Mouse (Mus musculus): ENCODE results near the gene Ifit1. TPM values are rescaled to one million over a fixed set of nuclear protein-coding genes. Genes with fewer than 3 reads are reported as not detected.
A peak's percentile ranks its signal among the peaks of the same experiment; 100 is the strongest.

The Ifit1 gene
- total RNA-seq, 4 experiments from 2014 or later = 0.62 to 3.7 (median 2.1) TPM

DNA sequence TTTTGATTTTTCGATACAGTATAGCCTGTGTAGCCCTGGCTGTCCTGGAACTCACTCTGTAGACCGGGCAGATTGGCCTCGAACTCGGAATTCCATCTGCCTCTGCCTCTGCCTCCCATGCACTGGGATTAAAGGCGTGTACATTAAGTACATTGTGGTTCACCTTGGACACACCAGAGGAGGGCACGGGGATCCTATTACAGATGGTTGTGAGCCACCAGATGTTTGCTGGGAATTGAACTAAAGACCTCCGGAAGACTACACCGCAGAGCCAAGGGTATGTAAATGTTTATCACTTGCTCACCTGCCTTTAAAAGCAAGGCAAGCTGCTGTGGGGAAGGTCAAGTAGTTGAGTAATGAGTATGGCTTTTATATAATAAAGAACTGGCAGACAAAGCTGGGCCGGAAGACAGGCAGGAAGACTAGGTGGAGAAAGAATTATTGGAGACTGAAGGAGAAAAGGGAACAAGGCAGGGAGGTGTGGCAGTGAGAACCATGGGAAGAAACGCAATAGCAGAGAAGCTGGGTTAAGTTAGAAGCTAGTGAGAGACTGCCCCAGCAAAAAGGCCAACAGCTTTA lies 14.6 kb downstream of the Ifit1 start:
- no peak for DNase-seq (ENCODE audit: low spot score in 2 of 2)

DNA sequence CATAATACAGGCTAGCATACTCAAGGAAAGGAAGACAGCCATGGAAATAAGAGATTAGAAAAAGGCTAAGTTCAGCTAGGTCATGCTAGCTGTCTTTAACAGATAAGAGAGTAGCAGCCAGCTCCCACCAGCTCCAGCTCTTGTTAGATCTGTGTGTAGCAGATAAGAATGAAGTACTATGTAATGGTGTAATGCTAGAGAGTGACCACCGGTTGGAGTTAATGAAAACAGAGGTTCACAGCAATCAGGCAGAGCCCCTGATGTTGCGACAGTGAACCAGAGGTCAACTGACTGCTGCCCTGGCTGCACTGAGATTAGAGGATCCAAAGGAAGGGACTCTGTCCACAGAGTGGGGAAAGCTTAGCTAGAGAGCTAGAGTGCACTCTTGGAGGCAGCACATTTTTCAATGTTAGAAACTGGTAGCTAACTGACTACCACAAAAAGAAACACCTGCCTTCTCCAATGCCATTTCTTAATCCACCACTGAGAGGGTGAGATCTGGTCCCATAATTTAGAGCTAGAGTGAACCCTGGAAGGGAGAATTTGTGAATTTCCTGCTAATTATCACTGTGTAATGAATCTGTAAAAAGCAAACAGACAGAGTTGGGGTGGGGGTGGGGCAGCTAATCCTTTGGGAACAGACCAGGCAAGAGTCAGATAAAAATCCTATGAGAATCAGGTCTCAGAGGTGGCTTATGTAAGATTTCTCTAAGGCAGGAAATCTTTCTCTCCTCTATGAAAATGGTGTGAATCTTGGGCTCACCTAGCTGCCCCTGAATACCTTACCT lies 16.0 kb downstream of the Ifit1 start:
- no peak for DNase-seq (ENCODE audit: low spot score in 2 of 2)

DNA sequence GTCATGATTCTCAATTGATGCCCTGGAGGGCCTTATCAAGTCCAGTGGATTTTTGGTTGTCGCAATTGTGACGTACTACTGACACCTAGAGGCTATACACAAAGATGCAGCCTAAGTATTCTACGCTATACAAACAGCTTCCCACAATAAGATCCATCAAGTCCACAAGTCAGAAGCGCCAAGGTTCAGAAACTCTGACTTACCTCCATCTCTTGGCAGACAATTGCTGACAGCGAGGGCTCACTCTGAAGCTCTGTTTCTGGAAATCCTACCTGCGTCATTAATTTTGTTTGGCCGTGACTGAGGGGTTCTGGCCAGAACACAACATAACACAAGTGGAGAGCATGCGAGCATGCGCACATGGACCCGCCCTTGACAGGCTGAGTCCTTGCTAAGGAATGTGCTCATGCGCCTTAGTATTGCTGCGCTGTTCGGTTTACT lies 21.4 kb downstream of the Ifit1 start:
- peak; percentile 15 to 61 for DNase-seq (ENCODE audit: low spot score in 2 of 2)

DNA sequence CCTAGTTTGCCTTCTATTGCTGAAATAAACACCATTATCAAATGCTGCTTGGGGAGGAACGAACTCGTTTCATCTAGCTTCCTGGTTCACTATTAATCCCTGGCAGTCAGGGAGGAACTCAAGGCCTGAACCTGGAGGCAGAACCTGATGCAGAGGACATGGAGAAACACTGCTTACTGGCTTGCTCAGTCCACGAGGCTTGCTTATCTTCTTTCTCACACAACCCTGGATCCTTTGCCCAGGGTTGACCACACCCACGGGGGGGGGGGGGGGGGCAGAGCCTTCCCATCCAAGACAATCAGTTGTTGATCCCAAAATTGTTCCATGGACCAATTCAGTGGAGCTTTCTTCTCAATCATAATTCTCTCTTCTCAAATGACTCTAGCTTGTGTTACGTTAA lies 22.1 kb downstream of the Ifit1 start:
- no peak for DNase-seq (ENCODE audit: low spot score in 2 of 2)

DNA sequence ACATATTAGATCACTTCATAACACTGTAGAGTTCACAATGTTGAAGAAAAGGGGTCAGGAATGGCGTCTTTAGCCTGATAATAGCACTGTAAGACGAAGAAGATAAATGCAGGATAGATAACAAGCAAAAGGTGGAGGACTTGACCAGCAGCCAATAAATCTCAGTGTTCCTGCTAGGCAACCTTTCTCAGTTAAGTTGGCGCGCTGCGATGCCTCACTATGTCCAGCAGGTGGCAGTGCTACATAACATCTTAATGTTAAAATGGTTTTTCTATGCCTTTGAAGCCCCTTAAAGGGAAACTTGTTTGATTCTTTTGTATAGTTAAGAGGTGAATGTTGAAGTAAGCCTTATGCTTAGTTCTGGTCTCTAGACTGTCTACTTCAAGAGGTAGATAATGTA lies 25.5 kb downstream of the Ifit1 start:
- DNase-seq (ENCODE audit: low spot score in 2 of 2) = peak; percentile 26 to 77

DNA sequence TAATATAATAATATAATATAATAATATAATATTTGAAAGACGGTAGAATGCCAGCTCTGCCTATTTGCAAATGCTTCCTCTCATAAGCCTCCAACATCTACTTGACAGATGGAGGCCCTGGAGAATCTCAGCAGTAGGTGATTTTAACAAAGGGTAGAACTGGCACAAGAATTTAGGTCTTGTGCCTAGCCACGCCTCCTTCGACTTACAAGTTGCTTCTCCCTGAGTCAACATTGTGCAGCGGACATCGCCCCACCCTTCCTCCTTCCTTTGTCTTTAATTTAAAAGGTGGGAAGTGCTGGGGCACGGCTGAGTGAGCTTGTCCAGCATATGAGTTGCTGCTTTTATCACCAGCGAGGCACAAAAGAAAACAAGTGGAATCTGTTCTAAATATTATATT lies 32.8 kb downstream of the Ifit1 start:
- DNase-seq (ENCODE audit: low spot score in 2 of 2) = no peak

DNA sequence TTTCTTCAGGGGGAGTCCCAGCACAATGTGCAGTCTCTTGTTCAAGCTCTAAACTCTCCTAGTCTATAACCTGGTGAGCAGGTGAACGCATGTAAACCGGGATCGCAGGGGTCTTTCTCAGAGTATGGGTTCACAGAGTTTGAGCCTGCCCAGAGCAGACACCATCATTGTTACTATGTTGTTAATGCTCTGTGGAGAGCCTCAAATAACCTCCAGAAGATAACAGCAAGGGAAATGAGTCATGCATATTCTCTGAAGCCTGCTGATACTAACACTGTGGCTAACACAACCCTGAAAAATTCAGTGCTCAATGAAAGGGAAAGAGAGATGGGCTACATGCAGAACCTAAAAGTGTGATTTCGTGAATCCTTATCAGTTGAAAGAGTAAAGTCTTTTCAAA lies 37.8 kb downstream of the Ifit1 start:
- no peak for DNase-seq (ENCODE audit: low spot score in 2 of 2)

DNA sequence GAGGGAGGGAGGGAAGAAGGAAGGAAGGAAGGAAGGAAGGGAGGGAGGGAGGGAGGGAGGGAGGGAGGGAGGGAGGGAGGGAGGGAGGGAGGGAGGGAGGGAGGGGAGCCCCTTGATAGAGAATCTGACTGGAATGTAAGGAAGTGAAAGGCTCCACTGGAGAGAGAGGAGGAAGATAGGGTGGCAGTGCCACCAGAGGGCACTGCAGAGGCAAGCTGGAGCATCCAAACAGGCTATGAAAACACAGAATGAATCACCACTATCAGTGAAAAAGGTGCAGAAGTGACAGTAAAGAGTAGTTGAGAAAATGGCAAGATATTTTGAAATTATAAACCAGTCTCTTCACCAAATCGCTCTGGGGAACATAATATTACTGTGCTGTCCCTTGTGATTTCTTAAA lies 44.2 kb downstream of the Ifit1 start:
- peak in 1 of 2 experiments; percentile 49 for DNase-seq (ENCODE audit: low spot score in 2 of 2)

DNA sequence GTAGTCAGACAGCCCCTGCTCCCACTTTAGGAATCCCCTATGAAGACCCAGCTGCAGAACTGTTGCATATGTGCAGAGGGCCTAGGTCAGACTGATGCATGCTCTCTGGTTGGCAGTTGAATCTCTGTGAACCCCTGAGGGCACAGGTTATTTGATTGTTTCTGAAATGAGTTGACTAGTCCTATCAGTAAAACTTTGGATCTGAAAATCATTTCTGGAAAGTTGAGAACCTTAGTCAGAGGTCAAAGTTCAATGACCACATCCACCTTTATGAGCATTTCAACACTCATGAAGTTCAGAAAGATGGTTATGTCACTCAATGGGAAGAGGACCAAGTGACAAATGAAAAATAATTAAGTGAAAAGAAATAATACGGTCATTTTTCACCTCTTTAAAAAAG lies 44.9 kb downstream of the Ifit1 start:
- no peak for DNase-seq (ENCODE audit: low spot score in 2 of 2)

DNA sequence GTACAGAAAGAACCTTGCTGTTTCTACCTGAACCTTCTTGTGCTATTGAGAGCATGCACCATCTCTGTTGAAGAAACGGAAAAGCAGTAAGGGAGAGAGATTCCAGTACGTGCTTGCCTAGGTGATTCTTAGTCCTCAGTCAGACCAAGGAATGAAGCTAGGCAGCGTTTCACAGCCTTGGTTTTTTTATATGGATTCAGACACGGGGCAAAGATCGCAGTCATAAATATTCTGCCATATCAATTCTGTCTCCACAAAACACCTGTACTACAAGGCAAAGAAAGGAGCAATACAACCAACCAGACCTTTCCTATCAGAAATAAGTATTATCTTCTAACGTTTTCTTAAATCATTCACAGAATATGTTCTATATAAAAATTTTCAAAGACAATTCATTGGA lies 50.7 kb downstream of the Ifit1 start:
- DNase-seq (ENCODE audit: low spot score in 2 of 2) = no peak

DNA sequence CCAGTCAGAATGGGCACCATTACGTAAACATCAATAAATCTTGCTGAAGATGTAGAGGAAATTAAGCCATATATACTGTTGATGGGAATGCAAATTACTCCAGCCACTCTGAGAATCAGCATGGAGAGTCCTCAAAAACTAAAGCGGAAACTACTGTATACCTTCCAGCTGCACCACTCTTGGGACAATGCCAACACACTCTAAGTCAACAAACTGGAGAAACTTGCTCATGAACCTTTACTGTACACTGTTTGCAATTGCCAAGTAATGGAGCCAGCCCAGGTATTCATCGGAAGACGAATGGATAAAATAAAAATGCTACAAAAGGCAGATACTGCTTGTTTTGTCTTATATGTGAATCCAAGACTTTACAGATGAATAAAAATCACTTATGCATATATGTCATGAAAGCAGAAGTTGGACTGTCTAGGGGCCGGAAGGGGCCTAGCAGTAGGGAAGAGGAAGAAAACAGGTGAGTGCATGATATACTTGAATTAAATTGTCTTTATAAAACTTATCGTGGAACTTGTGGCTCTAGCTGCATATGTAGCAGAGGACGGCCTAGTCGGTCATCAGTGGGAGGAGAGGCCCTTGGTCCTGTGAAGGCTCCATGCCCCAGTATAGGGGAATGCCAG lies 55.8 kb downstream of the Ifit1 start:
- no peak for DNase-seq (ENCODE audit: low spot score in 2 of 2)

DNA sequence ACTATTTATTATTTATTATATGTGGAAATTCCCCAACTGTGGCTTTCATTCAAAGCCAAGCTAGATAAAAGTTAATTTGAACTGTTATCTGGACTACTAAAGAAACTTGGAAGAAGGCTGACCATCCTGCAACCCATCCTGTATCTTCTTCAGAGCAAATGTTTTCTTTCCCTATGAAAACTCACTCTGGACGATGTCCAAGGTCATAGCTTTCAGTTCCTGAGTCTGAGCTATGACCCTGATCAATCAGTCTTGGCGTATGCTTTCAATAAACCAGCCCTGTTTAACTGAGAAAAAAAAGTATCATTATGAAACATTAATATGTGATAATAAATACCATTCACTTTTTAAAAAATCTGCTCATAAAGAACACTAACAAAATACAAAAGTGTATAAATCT lies 56.8 kb downstream of the Ifit1 start:
- no peak for DNase-seq (ENCODE audit: low spot score in 2 of 2)

DNA sequence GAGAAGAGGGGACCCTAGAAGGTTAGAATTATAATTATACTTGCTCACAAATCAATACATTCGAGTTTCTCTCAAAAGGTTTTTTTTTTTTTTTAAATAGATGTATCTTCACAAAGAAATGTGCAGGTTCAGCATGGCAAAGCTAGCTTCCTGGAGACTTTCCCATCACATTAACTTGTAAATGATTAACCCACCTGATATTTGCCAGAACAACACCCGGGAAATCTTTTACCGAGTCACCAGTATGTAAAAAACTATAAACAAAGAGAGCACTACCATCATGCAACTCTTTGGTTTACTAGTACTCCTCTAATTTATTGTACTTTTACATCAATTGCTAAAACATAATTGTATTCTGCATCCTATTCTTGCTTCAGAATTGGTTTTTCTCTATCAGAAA lies 57.8 kb downstream of the Ifit1 start:
- no peak for DNase-seq (ENCODE audit: low spot score in 2 of 2)

DNA sequence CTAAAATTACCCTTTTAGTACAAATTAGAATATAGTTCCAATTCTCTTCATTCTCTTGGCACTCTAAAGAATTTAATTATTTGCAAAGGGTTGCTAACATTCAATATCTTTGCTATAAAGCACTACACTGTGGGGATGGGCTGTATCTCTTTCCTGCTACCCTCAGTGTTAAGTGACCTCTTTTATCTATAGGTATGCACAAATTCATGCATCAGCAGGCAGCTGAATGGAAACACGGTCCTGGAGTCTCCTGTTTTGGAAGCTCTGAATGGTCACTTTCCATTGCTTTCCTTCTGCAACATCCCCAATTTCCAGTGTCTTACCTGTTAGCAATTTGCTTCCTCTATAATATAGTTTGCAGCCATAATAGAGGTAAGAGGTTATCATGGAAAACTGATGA lies 58.2 kb downstream of the Ifit1 start:
- DNase-seq (ENCODE audit: low spot score in 2 of 2) = no peak

DNA sequence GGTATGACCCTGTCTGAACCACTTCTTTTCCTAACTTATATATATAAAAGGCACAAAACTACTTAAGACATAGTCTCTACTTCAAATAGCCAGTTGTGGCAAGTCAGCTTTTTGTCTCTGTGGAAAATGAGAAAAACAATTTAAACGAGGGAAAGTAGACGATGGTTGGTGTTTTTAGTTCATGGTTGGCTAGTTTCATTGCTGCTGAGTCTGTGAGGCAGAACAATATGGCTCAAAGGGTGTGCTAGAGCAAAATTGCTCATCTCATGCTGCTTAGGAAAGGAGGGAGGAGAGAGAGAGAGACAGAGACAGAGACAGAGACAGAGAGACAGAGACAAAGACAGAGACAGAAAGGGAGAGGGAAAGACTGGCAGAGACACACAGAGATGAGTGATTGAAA lies 58.6 kb downstream of the Ifit1 start:
- no peak for DNase-seq (ENCODE audit: low spot score in 2 of 2)

Other genes with a start within 250 kb of the Ifit1 start
- gene Ch25h, start 165.7 kb upstream of the Ifit1 start, total RNA-seq (2022) = 1 to 10 TPM in 2 of 4 experiments, not detected in 2; 2.6 to 4.6 TPM
- 10 to 100 TPM; 19.3 to 28.7 (median 24.5) TPM for gene Lipa, start 113.4 kb upstream of the Ifit1 start, total RNA-seq (2022)
- 1 to 10 TPM; 4.6 to 9.0 (median 6.7) TPM for gene Ifit2, start 90.2 kb upstream of the Ifit1 start, total RNA-seq (2022)
- 10 to 100 TPM in 2 of 4 experiments, 1 to 10 TPM in 2; 4.1 to 20.9 (median 10.0) TPM for gene Ifit3, start 57.3 kb upstream of the Ifit1 start, total RNA-seq (2022)
- gene Ifit1bl1, start 38.9 kb upstream of the Ifit1 start, total RNA-seq (2022) = 1 to 10 TPM; 1.3 to 2.1 (median 1.6) TPM
- gene Ifit3b, start 32.9 kb upstream of the Ifit1 start, total RNA-seq (2022) = 1 to 10 TPM; 2.5 to 8.8 (median 4.8) TPM
- gene Ifit1bl2, start 128 bp upstream of the Ifit1 start, total RNA-seq (2022) = under 1 TPM; 0.54 to 0.70 (median 0.57) TPM
- 1 to 10 TPM; 2.0 to 4.2 (median 2.5) TPM for gene Slc16a12, start 106.4 kb downstream of the Ifit1 start, total RNA-seq (2022)
- gene Pank1, start 238.6 kb downstream of the Ifit1 start, total RNA-seq (2022) = 10 to 100 TPM; 17.0 to 20.8 (median 19.8) TPM

Measured in layer of hippocampus, adult 8-10 months (tissue).